Mouse (Mus musculus): ENCODE data around the gene Lypd5.

DNA sequence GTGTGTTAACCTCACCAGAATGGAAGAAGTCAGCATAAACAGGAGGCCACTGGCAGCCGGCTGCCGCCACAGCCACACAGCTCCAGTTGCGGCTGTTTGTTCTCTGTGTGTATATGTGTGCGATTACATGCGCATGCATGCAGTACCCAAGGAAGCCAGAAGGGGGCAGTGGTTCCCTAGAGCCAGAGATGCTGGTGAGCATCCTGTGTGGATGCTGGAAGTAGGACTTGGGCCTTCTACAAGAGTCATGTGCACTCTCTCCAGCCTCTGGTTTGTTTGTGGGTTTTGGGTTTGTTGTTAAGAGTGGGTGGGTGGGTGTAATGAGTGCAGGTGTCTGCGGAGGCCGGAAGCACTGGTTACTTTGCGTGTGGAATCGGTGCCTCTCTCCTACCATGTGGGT, 53.9 kb downstream of the Lypd5 start:
- TF ChIP-seq POLR2A (IDR thresholded peaks at IDR 0.05; ENCODE audit: low read depth, low read length) = no peak
- TF ChIP-seq CTCF (IDR thresholded peaks at IDR 0.05; ENCODE audit: extremely low read depth, insufficient read depth, insufficient read length, insufficient replicate concordance) = peak; percentile 26; the same call in 1 of the 2 replicates

Data from spleen, adult 2 months (tissue).